Mouse (Mus musculus) lung, embryonic 16.5 days (tissue): ENCODE data around the gene Pitpnm2. TPM values are rescaled to one million over a fixed set of nuclear protein-coding genes. Genes with fewer than 3 reads are reported as not detected.

Experiments used
- ATAC-seq: fragments of 200-750 bp; cut with Nextera tagmentation; 2 replicates; pipeline ENCODE4 v1.8.0; 2017; ENCODE audit warnings: low read depth, mild to moderate bottlenecking, moderate library complexity
- H3K27ac ChIP-seq: fragments of 300-500 bp; sonication (generic); 2 replicates; pipeline ENCODE4 v1.5.1; 2014; ENCODE audit warnings: mild to moderate bottlenecking, control low read depth, low read length
- H3K27me3 ChIP-seq: fragments of 300-500 bp; sonication (generic); 2 replicates; pipeline ENCODE4 v1.6.1; 2014; ENCODE audit warnings: low read depth, low read length, mixed read lengths; ENCODE audit not compliant: control insufficient read depth, insufficient read depth
- H3K36me3 ChIP-seq: fragments of 300-500 bp; sonication (generic); 2 replicates; pipeline ENCODE4 v1.6.1; 2014; ENCODE audit warnings: low read length; ENCODE audit not compliant: control insufficient read depth, insufficient read depth
- H3K4me1 ChIP-seq: fragments of 300-500 bp; sonication (generic); replicated peaks from 2 replicates; pipeline ENCODE4 v1.6.1; 2014; ENCODE audit warnings: low read length, mixed read lengths; ENCODE audit not compliant: control insufficient read depth, insufficient read depth
- H3K4me2 ChIP-seq: fragments of 300-500 bp; sonication (generic); 2 replicates; pipeline ENCODE4 v1.6.1; 2014; ENCODE audit warnings: low read depth, low read length, control low read depth
- H3K4me3 ChIP-seq: fragments of 300-500 bp; sonication (generic); 2 replicates; pipeline ENCODE4 v1.5.1; 2014; ENCODE audit warnings: mild to moderate bottlenecking, low read length, control low read depth
- H3K9ac ChIP-seq: fragments of 300-500 bp; sonication (generic); 2 replicates; pipeline ENCODE4 v1.6.1; 2014; ENCODE audit warnings: low read length, control low read depth
- H3K9me3 ChIP-seq: fragments of 300-500 bp; sonication (generic); 2 replicates; pipeline ENCODE4 v1.6.1; 2016; ENCODE audit warnings: low read length; ENCODE audit not compliant: control insufficient read depth
- WGBS: fragments of 180-500 bp; shearing (Covaris S2); extraction: QIAGEN DNeasy Blood & Tissue Kit; methylation state at CpG from one replicate; pipeline ENCODE4 v1.1.7; 2014; 5-methylcytosine and 5-hydroxymethylcytosine counted together
- polyA plus RNA-seq: library from polyadenylated mRNA; unstranded; fragments of >200 nt; fragmentation: Nextera tagmentation; extraction: Ambion mirVana; gene quantifications from 2 replicates; pipeline ENCODE4 v1.2.1, GENCODE M21; 2015

Gene Pitpnm2
- polyA plus RNA-seq, 1 experiment from 2014 or later: 6.6 TPM

- Histone ChIP-seq H3K4me2 (no peak overlapping the region), H3K9me3 (no peaks in the 10 kb centered on the region), H3K4me3 (no peak overlapping the region), H3K36me3 (no peaks in the 10 kb centered on the region), H3K27me3 (no peaks in the 10 kb centered on the region), H3K27ac (no peak overlapping the region), H3K4me1 (peaks cover 54% of the 10 kb centered on the region), H3K9ac (no peak overlapping the region)
- 57% methylated on average over 4 of the region's 4 CpGs for WGBS
- no peak for ATAC-seq
These were observed 47.5 kb downstream of the Pitpnm2 start for GRCm38 (mm10) chr5:124202071-124202470.

GRCm38 (mm10) chr5:124201564-124201963, 48.0 kb downstream of the Pitpnm2 start:
- Histone ChIP-seq H3K36me3 (no peaks in the 10 kb centered on the region), H3K4me1 (peaks cover 49% of the 10 kb centered on the region), H3K27ac (no peak overlapping the region), H3K9ac (no peak overlapping the region), H3K4me3 (no peak overlapping the region), H3K4me2 (no peak overlapping the region), H3K27me3 (no peaks in the 10 kb centered on the region), H3K9me3 (no peaks in the 10 kb centered on the region)
- 47% methylated on average over 2 of the region's 2 CpGs for WGBS
- no peak for ATAC-seq

GRCm38 (mm10) chr5:124200844-124201243, 48.7 kb downstream of the Pitpnm2 start:
- peaks cover 42% of the 10 kb centered on the region for H3K4me1 ChIP-seq
- no peak overlapping the region for H3K4me3 ChIP-seq
- H3K36me3 ChIP-seq: no peaks in the 10 kb centered on the region
- no peak overlapping the region for H3K4me2 ChIP-seq
- H3K27ac ChIP-seq: peak overlapping the region; percentile 28; the same call in 1 of the 2 replicates
- no peak overlapping the region for H3K9ac ChIP-seq
- WGBS: 30% methylated on average over 5 of the region's 5 CpGs
- no peaks in the 10 kb centered on the region for H3K27me3 ChIP-seq
- ATAC-seq: no peak
- H3K9me3 ChIP-seq: no peaks in the 10 kb centered on the region

GRCm38 (mm10) chr5:124199168-124199567, 50.4 kb downstream of the Pitpnm2 start:
- no peaks in the 10 kb centered on the region for H3K9me3 ChIP-seq
- no peaks in the 10 kb centered on the region for H3K27me3 ChIP-seq
- H3K4me2 ChIP-seq: no peak overlapping the region
- no peak for ATAC-seq
- H3K27ac ChIP-seq: no peak overlapping the region
- WGBS: 74% methylated on average over 5 of the region's 5 CpGs
- H3K4me1 ChIP-seq: peaks cover 33% of the 10 kb centered on the region
- H3K36me3 ChIP-seq: no peaks in the 10 kb centered on the region
- H3K4me3 ChIP-seq: no peak overlapping the region
- no peak overlapping the region for H3K9ac ChIP-seq

- H3K36me3 ChIP-seq: no peaks in the 10 kb centered on the region
- no peak for ATAC-seq
- H3K4me3 ChIP-seq: no peak overlapping the region
- no peak overlapping the region for H3K9ac ChIP-seq
- no peaks in the 10 kb centered on the region for H3K9me3 ChIP-seq
- no peak overlapping the region for H3K27ac ChIP-seq
- H3K4me2 ChIP-seq: no peak overlapping the region
- H3K27me3 ChIP-seq: no peaks in the 10 kb centered on the region
- peaks cover 29% of the 10 kb centered on the region for H3K4me1 ChIP-seq
- WGBS: 79% methylated on average over 7 of the region's 7 CpGs
These were observed 51.1 kb downstream of the Pitpnm2 start for GRCm38 (mm10) chr5:124198473-124198872.

- H3K4me1 ChIP-seq: peaks cover 14% of the 10 kb centered on the region
- ATAC-seq: no peak
- H3K4me3 ChIP-seq: no peak overlapping the region
These were observed 53.5 kb downstream of the Pitpnm2 start for GRCm38 (mm10) chr5:124196082-124196481.

GRCm38 (mm10) chr5:124194386-124195084, 55.0 kb downstream of the Pitpnm2 start:
- Histone ChIP-seq H3K4me3 (no peak overlapping the region), H3K9ac (no peak overlapping the region), H3K9me3 (no peaks in the 10 kb centered on the region), H3K27me3 (no peaks in the 10 kb centered on the region), H3K4me1 (no peaks in the 10 kb centered on the region; the same call in none of the 2 replicates), H3K27ac (no peak overlapping the region), H3K4me2 (no peak overlapping the region), H3K36me3 (no peaks in the 10 kb centered on the region)
- WGBS: 78% methylated on average over 11 of the region's 11 CpGs
- ATAC-seq: no peak

More at GRCm38 (mm10) chr5:124196082-124196481, 53.5 kb downstream of the Pitpnm2 start:
- Histone ChIP-seq H3K9me3 (no peaks in the 10 kb centered on the region), H3K27ac (no peak overlapping the region), H3K27me3 (no peaks in the 10 kb centered on the region), H3K9ac (no peak overlapping the region), H3K4me2 (no peak overlapping the region), H3K36me3 (no peaks in the 10 kb centered on the region)
- WGBS: 63% methylated on average over 4 of the region's 4 CpGs

GRCm38 (mm10) chr5:124193286-124194112, 56.1 kb downstream of the Pitpnm2 start:
- Histone ChIP-seq H3K4me1 (no peaks in the 10 kb centered on the region; the same call in none of the 2 replicates), H3K9ac (no peak overlapping the region), H3K27me3 (no peaks in the 10 kb centered on the region), H3K36me3 (no peaks in the 10 kb centered on the region), H3K4me3 (no peak overlapping the region), H3K9me3 (no peaks in the 10 kb centered on the region), H3K27ac (no peak overlapping the region), H3K4me2 (no peak overlapping the region)
- 70% methylated on average over 24 of the region's 24 CpGs for WGBS
- ATAC-seq: no peak

GRCm38 (mm10) chr5:124192726-124193285, 56.8 kb downstream of the Pitpnm2 start:
- WGBS: 60% methylated on average over 10 of the region's 10 CpGs
- Histone ChIP-seq H3K4me3 (no peak overlapping the region), H3K4me2 (no peak overlapping the region), H3K9me3 (no peaks in the 10 kb centered on the region), H3K4me1 (peaks cover 1% of the 10 kb centered on the region), H3K27me3 (no peaks in the 10 kb centered on the region), H3K36me3 (no peaks in the 10 kb centered on the region), H3K27ac (no peak overlapping the region), H3K9ac (no peak overlapping the region)
- no peak for ATAC-seq
